Mouse (Mus musculus): ENCODE measurements around the gene Olfr90.

DNA sequence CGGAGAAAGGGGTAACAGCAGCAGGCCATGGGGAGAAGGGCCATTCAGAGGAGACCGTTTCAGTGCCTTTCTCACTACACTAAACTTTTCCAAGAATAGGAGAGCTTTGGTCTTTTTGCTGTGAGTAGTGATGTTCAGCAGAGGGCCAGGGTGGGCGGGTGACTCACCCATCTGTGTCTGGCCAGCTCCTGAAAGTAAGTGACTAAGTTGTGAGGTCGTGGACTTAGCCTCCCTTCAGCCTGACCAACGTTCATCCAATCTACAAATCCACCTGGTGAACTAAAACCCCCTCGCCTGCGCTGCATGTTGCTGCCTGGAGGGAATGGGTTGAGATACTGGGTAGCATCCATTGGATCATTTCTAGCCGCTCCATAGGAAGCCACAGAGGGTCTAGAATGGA lies 18.2 kb downstream of the Olfr90 start:
- TF ChIP-seq USF1 (IDR thresholded peaks at IDR 0.05; ENCODE audit: low read depth), result no peak
- TF ChIP-seq CTCF (IDR thresholded peaks at IDR 0.05; ENCODE audit: control insufficient read depth, insufficient read depth, insufficient read length), result no peak
- TF ChIP-seq FOSL1 (IDR thresholded peaks at IDR 0.05; ENCODE audit: insufficient read depth, low read length, poor library complexity, severe bottlenecking), result no peak
- no peak for TF ChIP-seq MAX (IDR thresholded peaks at IDR 0.05)
- TF ChIP-seq MYOG (IDR thresholded peaks at IDR 0.05; ENCODE audit: control insufficient read depth, extremely low read depth, insufficient read length), result no peak

Measured in C2C12 (cell line).